Mouse (Mus musculus) v-Abl transformed pro-B cells (cell line): ENCODE measurements around the gene 4921504E06Rik.

Experiments used
- in situ Hi-C, 2 experiments: fragments of 400-800 bp; cut with MboI; formaldehyde crosslinking; loops; one replicate each; pipeline ENCODE4 v1.15.1; 2025; ENCODE audit not compliant: unreplicated experiment in 2 of 2

The 4921504E06Rik gene

DNA sequence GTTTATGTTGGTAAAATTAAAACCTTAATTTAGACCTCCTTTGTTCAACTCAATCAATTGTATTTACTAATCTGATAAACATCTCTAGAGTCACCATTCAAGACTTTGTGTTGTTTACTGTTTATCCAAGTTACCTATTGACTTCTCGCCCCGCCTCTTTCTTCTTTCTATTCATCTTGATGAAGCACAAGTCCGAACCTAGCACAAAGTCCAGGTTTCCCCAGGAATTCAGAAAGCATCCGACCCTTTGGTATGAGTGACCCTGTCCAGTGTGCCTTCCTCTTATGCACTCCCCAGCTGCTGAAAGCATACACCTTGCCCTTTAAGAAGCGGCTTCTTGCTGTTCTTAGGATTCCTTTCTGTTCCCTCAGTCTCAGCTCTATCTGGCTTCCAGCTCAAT lies 41.3 kb downstream of the 4921504E06Rik start:
- in situ Hi-C loops, result loop anchor here in 1 of 2 experiments (10.0 kb wide), 1 partner anchor 98 kb away; no protein-coding TSS in a partner anchor

GRCm38 (mm10) chr2:19511032-19511431 lies 42.7 kb downstream of the 4921504E06Rik start:
- in situ Hi-C loops, result loop anchor here in 1 of 2 experiments (10.0 kb wide), 1 partner anchor 96 kb away; no protein-coding TSS in a partner anchor

DNA sequence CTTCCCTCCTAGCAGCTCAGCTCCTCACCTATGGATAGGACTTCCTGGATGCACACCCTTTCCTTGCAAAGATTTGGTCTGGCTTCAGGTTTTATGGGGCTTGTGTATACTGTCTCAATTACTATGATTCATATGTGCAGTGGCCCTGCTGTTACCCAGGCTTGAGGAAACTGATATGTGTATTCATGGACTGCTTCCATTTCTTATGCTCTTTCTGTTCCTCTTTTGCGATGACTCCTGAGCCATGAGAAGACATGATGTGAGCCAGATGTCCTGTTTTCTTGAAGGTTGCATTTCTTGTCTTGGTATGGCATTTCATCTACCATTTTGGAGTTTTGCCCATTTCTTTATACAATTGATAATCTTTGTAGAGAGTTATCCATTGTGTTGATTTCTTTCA lies 48.0 kb downstream of the 4921504E06Rik start:
- in situ Hi-C loops, result no loop called here

GRCm38 (mm10) chr2:19490262-19490661 lies 63.5 kb downstream of the 4921504E06Rik start:
- in situ Hi-C loops, result no loop called here

DNA sequence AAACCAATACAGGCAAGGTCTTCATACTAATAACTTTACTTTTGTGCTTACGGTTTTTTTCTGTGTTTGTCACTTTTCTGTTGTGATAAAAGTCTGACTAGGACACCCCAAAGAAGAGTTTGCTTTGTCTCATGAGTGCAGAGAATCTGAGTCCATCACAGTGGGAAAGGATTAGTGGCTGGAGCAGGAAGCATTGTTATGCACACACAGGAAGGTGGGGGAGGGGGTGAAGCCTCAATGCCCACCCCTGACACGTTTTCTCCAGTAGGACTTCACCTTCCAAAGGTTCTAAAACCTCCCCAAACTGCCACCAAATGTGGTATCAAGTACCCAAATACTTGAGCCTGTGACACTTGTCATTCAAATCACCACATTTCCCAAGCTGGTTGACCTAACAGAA lies 91.8 kb downstream of the 4921504E06Rik start:
- in situ Hi-C loops, result no loop called here

- in situ Hi-C loops, result no loop called here
Measured at GRCm38 (mm10) chr2:19458785-19459184, 94.9 kb downstream of the 4921504E06Rik start.

DNA sequence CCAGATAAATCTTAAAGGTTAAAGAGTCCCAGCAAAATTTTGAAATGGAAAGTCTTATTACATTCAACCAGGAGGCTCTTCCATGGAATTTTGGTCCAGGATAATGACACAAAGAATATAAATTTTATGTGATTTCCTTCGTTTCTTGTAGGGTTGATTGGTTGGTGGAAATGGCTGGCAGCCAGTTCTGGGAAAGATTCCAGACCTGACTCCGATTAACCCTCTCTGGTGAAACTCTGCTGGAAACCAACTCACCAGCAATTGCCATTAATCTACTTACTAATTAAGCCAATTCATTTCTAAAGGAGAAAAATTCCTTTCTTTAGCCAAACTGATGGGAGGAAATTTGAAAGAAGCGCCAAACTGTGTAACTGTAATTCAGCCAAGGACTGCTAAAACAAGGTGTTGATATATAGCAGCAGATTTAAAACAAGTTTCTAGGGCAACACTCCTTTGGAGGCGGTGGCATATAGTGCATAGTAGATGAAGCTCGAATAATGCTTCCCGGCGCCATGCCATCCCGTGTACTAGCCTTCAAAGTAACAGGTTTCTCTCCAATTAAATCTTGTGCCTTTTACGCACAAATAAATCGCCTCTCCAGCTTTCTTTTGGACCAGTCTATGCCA lies 97.7 kb downstream of the 4921504E06Rik start:
- in situ Hi-C loops, result no loop called here

DNA sequence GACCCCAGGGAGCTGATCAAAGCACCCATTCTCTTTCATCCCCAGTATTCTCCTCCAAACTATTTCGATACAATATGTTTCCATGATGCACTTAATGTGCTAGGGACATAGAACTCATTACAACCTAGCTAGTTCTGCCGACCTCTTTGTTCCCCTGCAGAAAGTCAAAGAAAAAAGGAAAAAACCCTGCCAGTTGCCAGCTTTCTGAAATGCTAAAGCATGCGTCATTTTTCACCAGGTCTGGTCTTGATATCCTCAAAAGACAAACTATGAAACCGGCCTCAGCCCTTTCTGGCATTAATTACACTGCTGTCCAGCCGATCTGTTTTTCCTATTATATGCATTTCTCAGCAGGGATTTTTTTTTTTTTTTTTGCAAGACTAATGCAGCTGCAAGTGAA lies 98.5 kb downstream of the 4921504E06Rik start:
- in situ Hi-C loops, result no loop called here

GRCm38 (mm10) chr2:19452531-19453055 lies 101.1 kb downstream of the 4921504E06Rik start:
- in situ Hi-C loops, result no loop called here

DNA sequence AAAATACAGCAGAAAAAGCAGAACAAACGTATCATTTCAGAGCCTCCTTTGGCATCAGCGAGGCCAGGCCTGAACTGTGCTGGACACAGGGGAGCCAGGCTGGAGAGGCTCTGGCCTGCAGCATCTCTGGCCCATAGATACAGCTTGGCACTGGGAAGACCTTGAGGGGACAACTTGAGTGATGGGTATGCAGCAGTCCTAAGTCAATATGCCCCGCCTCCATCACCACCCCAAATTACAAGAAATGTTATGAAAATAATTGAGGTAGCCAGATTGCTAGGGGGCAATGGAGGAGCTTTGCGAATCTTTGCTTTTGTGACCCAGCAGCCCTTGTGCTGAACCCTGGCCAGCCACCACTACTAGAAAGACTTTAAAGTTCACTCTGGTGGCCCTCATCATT lies 104.4 kb downstream of the 4921504E06Rik start:
- in situ Hi-C loops, result no loop called here

- in situ Hi-C loops, result no loop called here
Measured at GRCm38 (mm10) chr2:19448042-19448700, 105.5 kb downstream of the 4921504E06Rik start.

DNA sequence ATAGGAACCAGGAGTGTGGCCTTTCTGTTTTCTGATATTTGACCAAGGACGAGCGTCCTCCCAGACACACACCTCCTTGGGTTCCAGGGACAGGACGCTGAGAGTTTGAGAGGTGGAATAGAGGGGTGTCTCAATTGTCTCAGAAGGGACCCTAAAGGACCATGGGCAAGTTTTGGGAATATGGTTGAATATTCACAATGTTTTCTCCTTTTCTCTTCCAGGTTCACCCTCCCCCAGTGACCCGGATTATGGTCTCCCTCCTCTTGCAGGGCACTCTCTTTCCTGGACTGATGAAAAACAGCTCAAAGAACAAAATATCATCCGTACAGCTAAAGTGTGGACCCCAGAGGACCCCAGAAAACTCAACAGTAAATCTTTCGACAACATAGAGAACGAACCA lies 107.0 kb downstream of the 4921504E06Rik start:
- in situ Hi-C loops, result no loop called here

GRCm38 (mm10) chr2:19445871-19446501 lies 107.7 kb downstream of the 4921504E06Rik start:
- in situ Hi-C loops, result no loop called here

DNA sequence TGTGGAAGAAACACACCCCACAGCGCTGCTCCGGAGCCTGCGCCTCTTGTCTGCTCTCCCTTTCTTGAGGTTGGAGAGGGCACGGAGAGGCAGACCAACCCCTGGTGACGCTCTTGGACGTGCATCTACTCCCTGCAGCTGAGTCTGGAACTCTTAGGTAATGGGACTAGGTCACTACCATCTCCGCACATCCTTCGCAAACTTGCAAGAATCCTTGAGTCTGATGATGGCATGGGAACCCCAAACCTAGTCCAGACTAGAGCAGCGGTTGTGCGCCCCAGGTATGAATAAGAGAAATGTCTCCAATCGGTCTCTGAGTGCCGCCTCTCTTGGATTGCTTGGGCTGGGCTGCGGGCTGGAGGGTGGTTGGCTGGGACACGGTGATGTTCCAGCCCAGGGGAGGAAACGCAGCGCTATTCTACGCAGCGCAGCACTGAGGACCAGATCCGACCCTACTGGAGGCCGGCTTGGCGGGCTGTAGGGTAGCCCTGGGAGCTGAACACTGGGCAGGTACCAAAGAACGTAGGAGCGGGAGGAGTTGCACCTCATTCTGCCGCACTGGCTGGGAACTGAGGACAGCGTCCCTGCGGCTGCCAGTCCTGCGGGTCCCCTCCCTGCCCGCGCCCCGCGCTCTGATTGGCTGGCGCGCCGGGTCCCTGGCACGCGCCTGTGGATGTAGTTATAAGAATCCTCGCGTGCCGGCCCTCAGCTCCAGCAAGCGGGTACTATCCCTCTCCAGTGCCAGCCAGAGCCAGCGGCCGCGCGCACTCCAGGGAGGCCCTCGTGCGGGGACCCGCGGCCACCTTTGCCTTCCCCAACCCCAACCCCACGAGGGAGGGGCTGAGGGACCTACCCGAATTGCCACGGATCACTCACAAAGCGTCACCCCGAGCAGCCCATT lies 108.5 kb downstream of the 4921504E06Rik start, which contains the start of gene Ptf1a:
Gene Ptf1a (plus strand): TSS at position 733 of the 901 bp plus-strand sequence.
- in situ Hi-C loops, result no loop called here

GRCm38 (mm10) chr2:19444346-19444745 lies 109.4 kb downstream of the 4921504E06Rik start:
- in situ Hi-C loops, result no loop called here

DNA sequence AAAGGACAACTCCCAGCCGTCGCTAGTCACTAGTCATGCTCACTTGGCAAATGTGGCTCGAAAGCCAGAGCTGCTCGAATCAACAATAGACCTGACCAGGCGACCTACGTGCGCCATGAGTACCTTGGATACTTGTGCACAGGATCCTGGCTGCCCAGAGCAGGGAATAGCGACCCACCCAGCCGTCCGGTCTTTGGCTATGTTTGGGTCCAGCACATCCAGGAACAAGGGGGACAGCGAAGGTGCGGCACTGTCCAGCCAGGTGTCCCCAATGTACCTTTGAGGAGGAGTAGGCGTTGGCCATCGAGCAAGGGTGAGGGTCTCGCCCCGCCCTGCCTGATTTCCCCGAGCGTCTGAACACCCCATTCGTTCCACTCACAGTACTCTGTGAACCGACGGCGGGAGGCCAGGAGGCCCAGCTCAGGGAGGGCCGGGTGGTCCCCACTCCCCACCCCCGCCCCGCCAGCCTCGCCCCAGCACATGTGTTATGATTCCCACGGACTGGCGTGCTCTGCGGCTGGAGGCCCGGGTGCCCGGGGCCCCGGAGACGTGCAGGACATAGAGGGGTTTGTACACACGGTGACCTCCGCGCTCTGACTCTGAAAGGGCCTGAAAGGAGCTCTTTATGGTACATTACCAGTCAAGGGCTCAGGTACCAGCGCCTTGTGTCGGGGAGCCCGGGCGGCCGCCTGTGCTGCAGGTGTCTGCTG lies 121.9 kb downstream of the 4921504E06Rik start:
- in situ Hi-C loops, result no loop called here

DNA sequence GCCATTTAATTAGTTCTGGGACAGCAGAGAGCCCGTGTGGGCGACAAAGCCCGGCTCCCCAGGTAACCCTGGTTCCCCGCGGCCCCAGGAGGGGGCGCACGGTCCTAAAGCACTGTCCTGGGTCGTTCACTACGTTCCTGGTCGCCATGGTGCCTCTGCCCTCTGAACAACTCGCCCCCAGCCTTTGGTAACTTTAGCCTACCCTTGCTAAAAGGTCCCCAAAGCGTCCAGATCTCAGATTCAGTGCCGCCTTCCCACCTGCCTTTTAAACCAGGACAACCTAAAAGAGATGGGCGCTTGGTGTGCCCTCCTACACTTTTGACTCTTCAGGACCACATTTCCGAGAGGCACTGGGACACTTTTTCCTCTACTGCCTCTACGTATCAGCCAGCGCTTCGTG lies 122.5 kb downstream of the 4921504E06Rik start:
- in situ Hi-C loops, result no loop called here

DNA sequence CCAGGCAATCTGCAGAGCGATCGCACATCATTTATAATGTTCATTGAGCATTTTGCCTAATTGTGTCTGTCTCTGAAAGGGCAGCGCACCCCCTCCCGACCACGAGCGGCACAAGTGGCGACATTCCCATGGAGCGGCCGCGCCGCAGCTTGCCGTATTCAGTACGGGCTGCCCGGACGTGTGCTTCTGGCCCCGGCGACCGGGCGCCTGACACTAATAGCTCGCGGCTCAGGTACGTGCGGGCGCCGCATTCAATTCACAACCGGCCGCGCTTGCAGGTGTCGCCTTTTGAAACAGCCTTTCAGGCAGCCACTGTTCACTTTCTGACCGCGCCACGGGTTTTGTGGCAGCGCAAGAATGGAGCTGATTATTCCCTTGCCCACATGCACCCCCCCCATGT lies 123.0 kb downstream of the 4921504E06Rik start:
- in situ Hi-C loops, result no loop called here

GRCm38 (mm10) chr2:19429691-19430690 lies 123.7 kb downstream of the 4921504E06Rik start:
- in situ Hi-C loops, result no loop called here
